ENCODE assay signal across 12 mouse cellular contexts in genomic region chr6:99319415-99320405, GRCm38 (mm10).
DNase-seq lines count a peak whose midpoint lies in the region; ATAC-seq and TF ChIP-seq lines count a peak whose summit lies in the region.
"Had no signal": no experiment of that assay in that cellular context is flagged by ENCODE, and none has a peak within 500 bp of the region (broad histone marks: within the 10 kb centered on the region; RNA-seq: fewer than 3 reads in every experiment).

No protein-coding gene starts in this region.

- no peak for TF ChIP-seq POLR2A in brain, embryonic 14.5 days (IDR thresholded peaks at IDR 0.05; ENCODE audit: borderline replicate concordance, extremely low read depth, insufficient read depth, insufficient read length, poor library complexity, severe bottlenecking)

- no peak overlapping the region for H3K4me2 ChIP-seq in heart, embryonic 12.5 days
- no peak overlapping the region for H3K4me2 ChIP-seq in lung, embryonic 16.5 days (ENCODE audit: low read depth, low read length)
- peak overlapping the region; percentile 20; the same call in 1 of the 2 replicates for H3K4me2 ChIP-seq in midbrain, embryonic 13.5 days (replicated peaks)
- H3K4me2 ChIP-seq: neural tube, embryonic 12.5 days had no signal

- H3K9ac ChIP-seq in heart, embryonic 12.5 days, result no peak overlapping the region
- no peak overlapping the region for H3K9ac ChIP-seq in lung, embryonic 16.5 days (ENCODE audit: low read length)
- no peak overlapping the region for H3K9ac ChIP-seq in midbrain, embryonic 13.5 days (replicated peaks)
- H3K9ac ChIP-seq: liver, embryonic 14.5 days; neural tube, embryonic 12.5 days had no signal

- ATAC-seq in heart, embryonic 12.5 days (ENCODE audit: insufficient number of reproducible peaks, low FRiP score), result peak; percentile 51; the same call in 1 of the 2 replicates
- peak; percentile 26; the same call in 1 of the 2 replicates for ATAC-seq in lung, embryonic 16.5 days (ENCODE audit: low read depth)
- peak; percentile 53 for ATAC-seq in midbrain, embryonic 13.5 days
- no peak for ATAC-seq in erythroid progenitor cell, adult 5-6 weeks (replicated peaks; ENCODE audit: low FRiP score, poor library complexity, severe bottlenecking)

- no peak for DNase-seq in heart, postnatal 14 days
- no peak for DNase-seq in lung, postnatal 36 days
- DNase-seq in brain, embryonic 14.5 days (ENCODE audit: low read depth), result peak; percentile 49
- DNase-seq in gastrocnemius, postnatal 36 days, result no peak
- DNase-seq: adrenal gland, adult 2 months; kidney, postnatal 36 days had no signal

- 78% methylated on average over 19 of the region's 19 CpGs for WGBS in heart, embryonic 12.5 days
- 77% methylated on average over 19 of the region's 19 CpGs for WGBS in lung, embryonic 16.5 days
- 40% methylated on average over 19 of the region's 19 CpGs for WGBS in midbrain, embryonic 13.5 days

- no peaks in the 10 kb centered on the region for H3K9me3 ChIP-seq in heart, embryonic 12.5 days (replicated peaks)
- no peaks in the 10 kb centered on the region for H3K9me3 ChIP-seq in lung, embryonic 16.5 days (ENCODE audit: control insufficient read depth, low read length)
- no peaks in the 10 kb centered on the region for H3K9me3 ChIP-seq in midbrain, embryonic 13.5 days
- H3K9me3 ChIP-seq: neural tube, embryonic 12.5 days had no signal

- H3K4me1 ChIP-seq in heart, embryonic 12.5 days (replicated peaks), result peaks cover 20% of the 10 kb centered on the region
- no peaks in the 10 kb centered on the region for H3K4me1 ChIP-seq in lung, embryonic 16.5 days (replicated peaks; ENCODE audit: control insufficient read depth, insufficient read depth, low read length)
- peaks cover 19% of the 10 kb centered on the region for H3K4me1 ChIP-seq in midbrain, embryonic 13.5 days (replicated peaks)

- no peaks in the 10 kb centered on the region for H3K27me3 ChIP-seq in heart, embryonic 12.5 days (replicated peaks)
- H3K27me3 ChIP-seq in lung, embryonic 16.5 days (ENCODE audit: control insufficient read depth, insufficient read depth, low read depth, low read length), result no peaks in the 10 kb centered on the region
- no peaks in the 10 kb centered on the region for H3K27me3 ChIP-seq in midbrain, embryonic 13.5 days
- H3K27me3 ChIP-seq: neural tube, embryonic 12.5 days had no signal

- no peaks in the 10 kb centered on the region for H3K36me3 ChIP-seq in heart, embryonic 12.5 days
- no peaks in the 10 kb centered on the region for H3K36me3 ChIP-seq in lung, embryonic 16.5 days (ENCODE audit: control insufficient read depth, insufficient read depth, low read length)
- no peaks in the 10 kb centered on the region for H3K36me3 ChIP-seq in midbrain, embryonic 13.5 days
- H3K36me3 ChIP-seq: neural tube, embryonic 12.5 days had no signal

- intact Hi-C loops in heart, postnatal 14 days (cut with DNase I), result no loop called here
- intact Hi-C loops in gastrocnemius, postnatal 36 days (cut with DNase I), result no loop called here

- TF ChIP-seq CTCF in brain, embryonic 14.5 days (IDR thresholded peaks at IDR 0.05; ENCODE audit: borderline replicate concordance, extremely low read depth, insufficient read depth, insufficient read length), result no peak

- H3K4me3 ChIP-seq in heart, embryonic 12.5 days, result no peak overlapping the region
- no peak overlapping the region for H3K4me3 ChIP-seq in lung, embryonic 16.5 days (ENCODE audit: low read length)
- no peak overlapping the region for H3K4me3 ChIP-seq in midbrain, embryonic 13.5 days (replicated peaks)
- H3K4me3 ChIP-seq: neural tube, embryonic 12.5 days had no signal

- no peak overlapping the region for H3K27ac ChIP-seq in heart, embryonic 12.5 days (ENCODE audit: poor library complexity, severe bottlenecking)
- no peak overlapping the region for H3K27ac ChIP-seq in lung, embryonic 16.5 days (ENCODE audit: low read length)
- H3K27ac ChIP-seq in midbrain, embryonic 13.5 days, result peak overlapping the region; percentile 37; the same call in 1 of the 2 replicates
- H3K27ac ChIP-seq: liver, embryonic 14.5 days; neural tube, embryonic 12.5 days had no signal
